Mouse (Mus musculus): ENCODE results near the gene Emilin1. TPM values are rescaled to one million over a fixed set of nuclear protein-coding genes. Genes with fewer than 3 reads are reported as not detected.

The Emilin1 gene
- polyA plus RNA-seq, 1 experiment from 2014 or later = 79.7 TPM

DNA sequence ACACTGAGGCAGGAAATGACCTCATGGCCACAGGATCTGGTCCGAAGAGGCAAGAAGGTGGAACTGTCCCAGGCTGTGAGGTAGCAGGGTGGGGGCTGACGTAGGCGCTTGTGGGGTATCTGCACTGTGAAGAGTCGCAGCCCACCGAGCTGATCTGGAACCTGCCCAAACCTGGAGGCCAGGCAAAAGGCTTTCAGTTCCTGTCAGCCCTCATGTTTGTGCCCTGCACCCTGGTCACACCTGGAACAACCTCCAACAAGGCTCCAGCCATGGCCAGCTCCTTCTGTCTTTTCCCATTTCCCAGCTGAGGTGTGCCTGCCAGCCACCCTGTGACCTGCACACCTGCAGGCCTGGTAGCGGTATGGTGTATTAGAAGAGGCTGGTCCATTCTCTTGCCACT, 44.7 kb downstream of the Emilin1 start:
- no peak overlapping the region for H3K4me3 ChIP-seq (ENCODE audit: low read depth, low read length)

DNA sequence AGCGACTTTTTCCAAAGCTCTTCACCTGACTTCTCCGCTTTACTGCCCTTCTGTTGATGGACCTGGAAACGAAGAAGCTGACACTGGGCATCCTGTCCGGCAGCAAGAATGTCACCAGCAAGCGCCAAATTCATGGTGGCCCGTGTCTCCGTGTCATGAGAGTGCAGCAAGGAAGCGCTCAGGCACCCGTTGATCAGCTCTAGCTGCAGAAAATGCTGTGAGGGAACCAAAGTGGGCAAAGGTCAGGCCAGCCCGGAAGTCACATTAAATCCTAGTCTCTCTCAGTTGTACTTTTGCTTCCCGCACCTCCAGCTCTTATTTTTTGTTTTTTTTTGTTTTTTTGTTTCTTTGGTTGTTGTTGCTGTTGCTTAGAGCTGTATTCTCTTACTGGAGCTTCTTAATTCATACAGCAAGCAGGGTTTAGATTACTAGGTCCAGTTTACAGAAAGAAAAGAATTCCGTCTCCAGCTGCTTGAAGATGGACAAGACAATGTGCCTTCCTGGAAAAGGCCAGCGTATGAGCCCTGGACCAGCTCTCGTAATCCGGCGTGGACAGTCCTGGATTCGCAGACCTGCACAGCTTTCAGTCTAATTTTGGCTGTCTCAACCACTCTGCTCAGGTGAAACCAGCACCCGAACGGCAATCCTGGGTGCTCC, 46.1 kb downstream of the Emilin1 start:
- no peak for ATAC-seq (replicated peaks; ENCODE audit: insufficient number of reproducible peaks, low FRiP score, low TSS enrichment, low read depth)
- Histone ChIP-seq H3K4me3 (ENCODE audit: low read depth, low read length) (peak overlapping the region; percentile 81), H3K4me1 (ENCODE audit: control insufficient read depth, insufficient read depth, low read length) (peaks cover 8% of the 10 kb centered on the region), H3K4me2 (ENCODE audit: low read depth, low read length) (peak overlapping the region; percentile 64), H3K9ac (replicated peaks; ENCODE audit: low read length) (peak overlapping the region; percentile 92), H3K27me3 (ENCODE audit: control insufficient read depth, insufficient read depth, low read length) (no peaks in the 10 kb centered on the region), H3K9me3 (replicated peaks; ENCODE audit: control insufficient read depth, low read length) (no peaks in the 10 kb centered on the region), H3K36me3 (replicated peaks; ENCODE audit: control insufficient read depth, insufficient read depth, low read depth, low read length) (peaks cover 4% of the 10 kb centered on the region), H3K27ac (replicated peaks; ENCODE audit: low read depth, low read length) (peak overlapping the region; percentile 67)
- DNase-seq (ENCODE audit: low spot score) = no peak
- WGBS = 31% methylated on average over 19 of the region's 19 CpGs

More for the DNA sequence above, 44.7 kb downstream of the Emilin1 start:
- H3K9ac ChIP-seq (replicated peaks; ENCODE audit: low read length) = no peak overlapping the region
- peaks cover 8% of the 10 kb centered on the region for H3K4me1 ChIP-seq (ENCODE audit: control insufficient read depth, insufficient read depth, low read length)
- 94% methylated on average over 6 of the region's 6 CpGs for WGBS
- peaks cover 4% of the 10 kb centered on the region for H3K36me3 ChIP-seq (replicated peaks; ENCODE audit: control insufficient read depth, insufficient read depth, low read depth, low read length)
- no peak for DNase-seq (ENCODE audit: low spot score)
- ATAC-seq (replicated peaks; ENCODE audit: insufficient number of reproducible peaks, low FRiP score, low TSS enrichment, low read depth) = no peak
- H3K9me3 ChIP-seq (replicated peaks; ENCODE audit: control insufficient read depth, low read length) = no peaks in the 10 kb centered on the region
- no peak overlapping the region for H3K27ac ChIP-seq (replicated peaks; ENCODE audit: low read depth, low read length)
- H3K27me3 ChIP-seq (ENCODE audit: control insufficient read depth, insufficient read depth, low read length) = no peaks in the 10 kb centered on the region
- no peak overlapping the region for H3K4me2 ChIP-seq (ENCODE audit: low read depth, low read length)

DNA sequence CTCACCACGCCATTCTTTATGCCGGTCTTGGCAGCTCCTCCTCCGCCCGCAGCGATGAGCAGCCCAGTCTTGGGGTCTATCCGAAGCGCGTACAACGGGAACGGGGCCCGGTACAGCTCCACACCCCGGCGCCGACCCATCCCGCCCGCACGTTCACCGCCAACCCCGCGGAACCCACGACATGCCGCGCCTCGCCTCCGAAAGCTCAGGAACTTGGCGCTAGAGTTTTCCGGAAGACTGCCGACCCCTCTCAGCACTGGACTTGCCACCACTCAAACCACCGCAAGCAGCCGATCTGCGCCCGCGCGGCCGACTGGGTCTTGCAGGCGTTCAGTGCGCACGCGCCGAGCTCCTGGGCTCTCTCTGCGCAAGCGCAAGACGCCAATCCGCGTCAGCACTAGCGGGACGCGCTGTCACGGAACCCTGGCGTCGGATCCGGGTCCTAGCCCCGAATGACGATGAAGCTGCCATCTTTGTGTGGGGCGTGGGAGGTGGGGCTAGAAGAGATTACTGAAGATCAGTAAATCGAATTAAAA, 46.8 kb downstream of the Emilin1 start, which contains the start of gene Preb:
TSS of gene Preb (minus strand) at position 396 of the 536 bp plus-strand sequence.
- Histone ChIP-seq H3K27me3 (ENCODE audit: control insufficient read depth, insufficient read depth, low read length) (no peaks in the 10 kb centered on the region), H3K27ac (replicated peaks; ENCODE audit: low read depth, low read length) (peak within 1 kb of the TSS; percentile 67), H3K4me2 (ENCODE audit: low read depth, low read length) (peak within 1 kb of the TSS; percentile 64), H3K4me3 (ENCODE audit: low read depth, low read length) (peak within 1 kb of the TSS; percentile 81), H3K9ac (replicated peaks; ENCODE audit: low read length) (peak within 1 kb of the TSS; percentile 92), H3K36me3 (replicated peaks; ENCODE audit: control insufficient read depth, insufficient read depth, low read depth, low read length) (no peaks in the 10 kb centered on the region; the same call in 1 of the 2 replicates), H3K4me1 (ENCODE audit: control insufficient read depth, insufficient read depth, low read length) (peaks cover 8% of the 10 kb centered on the region), H3K9me3 (replicated peaks; ENCODE audit: control insufficient read depth, low read length) (no peaks in the 10 kb centered on the region)
- ATAC-seq (replicated peaks; ENCODE audit: insufficient number of reproducible peaks, low FRiP score, low TSS enrichment, low read depth) = peak; percentile 95
- 0% methylated on average over 56 of the region's 56 CpGs for WGBS
- DNase-seq (ENCODE audit: low spot score) = peak; percentile 99

DNA sequence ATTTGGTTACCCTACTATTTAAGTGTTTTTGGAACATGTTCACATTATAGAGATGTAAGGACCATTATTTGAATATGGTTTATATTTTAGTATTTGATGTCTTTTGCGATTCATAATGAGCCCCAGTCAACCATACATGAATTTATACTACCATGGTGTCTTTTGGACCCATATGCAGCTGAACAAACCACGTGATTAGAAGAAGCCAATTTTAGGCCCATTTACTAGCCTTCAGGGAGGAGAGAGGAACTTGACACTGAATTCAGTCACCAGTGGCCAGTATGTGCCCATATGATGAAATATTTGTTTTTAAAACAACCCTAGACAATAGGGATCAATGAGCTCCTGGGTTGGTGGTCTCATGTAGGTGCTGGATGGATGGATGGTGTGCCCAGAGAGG, 47.6 kb downstream of the Emilin1 start:
- 90% methylated on average over 2 of the region's 2 CpGs for WGBS
- peak overlapping the region; percentile 81 for H3K4me3 ChIP-seq (ENCODE audit: low read depth, low read length)
- no peak overlapping the region for H3K27ac ChIP-seq (replicated peaks; ENCODE audit: low read depth, low read length)
- no peak for ATAC-seq (replicated peaks; ENCODE audit: insufficient number of reproducible peaks, low FRiP score, low TSS enrichment, low read depth)
- no peaks in the 10 kb centered on the region for H3K27me3 ChIP-seq (ENCODE audit: control insufficient read depth, insufficient read depth, low read length)
- no peak overlapping the region; the same call in 1 of the 2 replicates for H3K9ac ChIP-seq (replicated peaks; ENCODE audit: low read length)
- H3K9me3 ChIP-seq (replicated peaks; ENCODE audit: control insufficient read depth, low read length) = no peaks in the 10 kb centered on the region
- H3K4me2 ChIP-seq (ENCODE audit: low read depth, low read length) = peak overlapping the region; percentile 43
- no peak for DNase-seq (ENCODE audit: low spot score)
- no peaks in the 10 kb centered on the region; the same call in 1 of the 2 replicates for H3K36me3 ChIP-seq (replicated peaks; ENCODE audit: control insufficient read depth, insufficient read depth, low read depth, low read length)
- peaks cover 8% of the 10 kb centered on the region for H3K4me1 ChIP-seq (ENCODE audit: control insufficient read depth, insufficient read depth, low read length)

DNA sequence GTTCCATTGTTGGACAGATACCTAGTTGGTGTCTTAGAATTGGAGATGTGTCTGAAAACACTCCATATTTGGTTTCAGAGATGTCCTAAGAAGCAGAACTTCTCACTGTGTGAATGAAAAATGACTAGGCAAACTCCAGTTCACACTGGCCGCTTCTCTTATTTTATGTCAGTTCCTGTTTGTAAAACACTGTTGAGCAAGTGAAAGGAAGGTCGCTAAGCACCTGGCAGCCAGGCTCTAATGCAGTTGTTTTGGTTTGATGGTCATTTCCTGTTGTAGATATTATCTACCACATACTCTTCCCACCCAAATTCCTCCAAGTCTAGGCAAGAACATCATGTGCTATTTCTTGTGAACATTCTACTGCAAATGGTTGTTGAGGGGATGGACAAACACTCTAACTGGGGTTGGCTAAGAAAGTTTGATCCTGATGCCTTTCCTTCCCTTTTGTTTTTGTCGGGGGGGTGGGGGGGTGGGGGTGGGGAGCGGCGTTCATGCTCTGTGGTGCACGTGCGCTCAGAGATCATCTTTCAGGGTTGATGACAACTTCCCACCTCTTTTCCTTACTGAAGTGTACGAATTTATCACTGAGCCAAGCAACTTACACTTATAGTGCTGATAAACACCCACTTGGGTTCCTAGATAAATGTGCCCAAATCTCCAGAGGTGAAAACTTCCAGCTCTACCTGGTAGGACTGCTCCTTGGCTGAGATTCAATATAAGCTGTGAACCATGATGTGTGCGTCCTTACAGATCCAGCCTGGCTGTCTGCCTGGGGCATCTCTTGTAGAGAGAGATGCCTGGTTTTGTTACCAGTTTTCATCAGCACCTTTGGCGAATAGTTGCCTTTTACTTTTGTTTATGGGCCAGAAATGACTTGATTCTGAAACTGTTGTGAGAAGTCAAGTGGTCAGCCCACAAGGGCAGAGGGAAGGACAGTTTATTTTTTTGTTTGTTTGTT, 48.6 kb downstream of the Emilin1 start:
- WGBS = 84% methylated on average over 10 of the region's 10 CpGs

DNA sequence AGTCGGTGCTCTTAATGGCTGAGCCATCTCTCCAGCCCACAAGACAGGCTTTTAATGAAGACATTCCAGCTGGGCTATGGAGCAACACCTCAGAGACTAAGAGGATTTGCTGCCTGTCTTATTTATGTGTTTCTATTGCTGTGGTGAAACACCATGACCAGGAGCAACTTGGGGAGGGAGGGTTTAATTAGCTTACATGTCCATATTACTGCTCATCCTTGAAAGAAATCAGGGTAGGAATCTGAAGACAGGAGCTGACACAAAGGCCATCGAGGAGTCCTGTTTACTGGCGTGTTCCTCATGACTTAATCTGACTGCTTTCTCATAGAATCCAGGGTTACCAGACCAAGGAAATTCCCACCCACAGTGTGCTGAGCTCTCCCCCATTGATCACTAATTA, 50.7 kb downstream of the Emilin1 start:
- no peaks in the 10 kb centered on the region for H3K9me3 ChIP-seq (replicated peaks; ENCODE audit: control insufficient read depth, low read length)
- ATAC-seq (replicated peaks; ENCODE audit: insufficient number of reproducible peaks, low FRiP score, low TSS enrichment, low read depth) (no peak), DNase-seq (ENCODE audit: low spot score) (no peak)
- no peaks in the 10 kb centered on the region for H3K36me3 ChIP-seq (replicated peaks; ENCODE audit: control insufficient read depth, insufficient read depth, low read depth, low read length)
- H3K27me3 ChIP-seq (ENCODE audit: control insufficient read depth, insufficient read depth, low read length) = no peaks in the 10 kb centered on the region
- H3K4me3 ChIP-seq (ENCODE audit: low read depth, low read length) = no peak overlapping the region
- 83% methylated on average over 3 of the region's 3 CpGs for WGBS
- H3K9ac ChIP-seq (replicated peaks; ENCODE audit: low read length) = no peak overlapping the region
- H3K4me2 ChIP-seq (ENCODE audit: low read depth, low read length) = no peak overlapping the region
- H3K27ac ChIP-seq (replicated peaks; ENCODE audit: low read depth, low read length) = no peak overlapping the region
- H3K4me1 ChIP-seq (ENCODE audit: control insufficient read depth, insufficient read depth, low read length) = peaks cover 3% of the 10 kb centered on the region; the same call in 1 of the 2 replicates

More for the DNA sequence above, 48.6 kb downstream of the Emilin1 start:
- DNase-seq (ENCODE audit: low spot score) (no peak), ATAC-seq (replicated peaks; ENCODE audit: insufficient number of reproducible peaks, low FRiP score, low TSS enrichment, low read depth) (no peak)
- Histone ChIP-seq H3K9me3 (replicated peaks; ENCODE audit: control insufficient read depth, low read length) (no peaks in the 10 kb centered on the region), H3K4me3 (ENCODE audit: low read depth, low read length) (no peak overlapping the region), H3K4me1 (ENCODE audit: control insufficient read depth, insufficient read depth, low read length) (peaks cover 8% of the 10 kb centered on the region), H3K27me3 (ENCODE audit: control insufficient read depth, insufficient read depth, low read length) (no peaks in the 10 kb centered on the region), H3K9ac (replicated peaks; ENCODE audit: low read length) (no peak overlapping the region), H3K4me2 (ENCODE audit: low read depth, low read length) (no peak overlapping the region), H3K36me3 (replicated peaks; ENCODE audit: control insufficient read depth, insufficient read depth, low read depth, low read length) (no peaks in the 10 kb centered on the region; the same call in 1 of the 2 replicates), H3K27ac (replicated peaks; ENCODE audit: low read depth, low read length) (no peak overlapping the region)

DNA sequence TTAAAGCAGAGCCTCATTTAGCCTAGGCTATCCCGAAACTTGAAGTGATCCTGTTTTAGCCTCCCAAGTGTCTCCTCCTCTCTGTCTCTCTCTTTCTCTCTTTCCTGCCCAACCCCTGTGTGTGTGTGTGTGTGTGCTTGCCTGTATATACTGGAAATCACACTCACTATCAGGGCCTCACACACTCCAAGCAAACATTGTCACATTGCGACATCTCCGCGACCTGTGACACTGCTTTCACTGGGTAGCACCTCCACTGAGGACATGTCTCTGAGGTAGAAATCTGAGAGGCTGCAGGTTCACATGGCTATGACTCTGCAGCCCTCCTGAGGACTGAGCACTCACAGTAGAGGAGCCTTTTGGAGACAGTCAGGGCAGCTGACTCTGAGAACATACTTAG, 53.0 kb downstream of the Emilin1 start:
- no peak for ATAC-seq (replicated peaks; ENCODE audit: insufficient number of reproducible peaks, low FRiP score, low TSS enrichment, low read depth)
- Histone ChIP-seq H3K9ac (replicated peaks; ENCODE audit: low read length) (no peak overlapping the region), H3K27ac (replicated peaks; ENCODE audit: low read depth, low read length) (no peak overlapping the region), H3K27me3 (ENCODE audit: control insufficient read depth, insufficient read depth, low read length) (no peaks in the 10 kb centered on the region), H3K4me3 (ENCODE audit: low read depth, low read length) (no peak overlapping the region), H3K4me2 (ENCODE audit: low read depth, low read length) (no peak overlapping the region), H3K4me1 (ENCODE audit: control insufficient read depth, insufficient read depth, low read length) (no peaks in the 10 kb centered on the region), H3K36me3 (replicated peaks; ENCODE audit: control insufficient read depth, insufficient read depth, low read depth, low read length) (no peaks in the 10 kb centered on the region), H3K9me3 (replicated peaks; ENCODE audit: control insufficient read depth, low read length) (no peaks in the 10 kb centered on the region)
- no peak for DNase-seq (ENCODE audit: low spot score)
- WGBS = 89% methylated on average over 4 of the region's 4 CpGs

All from embryonic facial prominence, embryonic 11.5 days (tissue).